Mouse (Mus musculus) megakaryocyte-erythroid progenitor cell, adult 5-6 weeks (primary cell): ENCODE results near the gene Pde4a. TPM values are rescaled to one million over a fixed set of nuclear protein-coding genes. Genes with fewer than 3 reads are reported as not detected.
A peak's percentile ranks its signal among the peaks of the same experiment; 100 is the strongest.

Source experiments
- ATAC-seq: replicated peaks from 2 replicates; pipeline ENCODE4 v1.8.0; 2016; ENCODE audit warnings: mild to moderate bottlenecking, inconsistent platforms; ENCODE audit not compliant: severe bottlenecking, poor library complexity, low FRiP score, low TSS enrichment
- total RNA-seq, 2 experiments: library from RNA; stranded (forward) in 1 of 2; stranded (reverse) in 1 of 2; fragments of 200-1000, 215-1000 nt in 1 of 2; fragments of >200 nt in 1 of 2; fragmentation: Nextera tagmentation in 1 of 2; gene quantifications; 2 replicates each; pipeline ENCODE4 v1.2.3; 2014 to 2017

The Pde4a gene
- 23.5 and 24.3 TPM in 2 replicates for total RNA-seq (2014; fragmentation: Nextera tagmentation)
- 2.2 and 3.8 TPM in 2 replicates for total RNA-seq (2017)

- peak; percentile 19 for ATAC-seq
Observed at GRCm38 (mm10) chr9:21165041-21165951, at the start of gene Pde4a. Gene Pde4a (plus strand): TSS chr9:21165714.

GRCm38 (mm10) chr9:21117073-21117472, 48.4 kb upstream of the Pde4a start:
- ATAC-seq, result no peak

- no peak for ATAC-seq
Observed at GRCm38 (mm10) chr9:21121483-21121882, 44.0 kb upstream of the Pde4a start.

GRCm38 (mm10) chr9:21124837-21125236, 40.7 kb upstream of the Pde4a start:
- no peak for ATAC-seq

- no peak for ATAC-seq
Observed at GRCm38 (mm10) chr9:21125502-21126258, 39.8 kb upstream of the Pde4a start.

GRCm38 (mm10) chr9:21126259-21126627, 39.3 kb upstream of the Pde4a start:
- ATAC-seq, result peak; percentile 82

GRCm38 (mm10) chr9:21131059-21131956, 34.2 kb upstream of the Pde4a start, which contains the start of gene Tyk2:
Gene Tyk2 (minus strand): TSS chr9:21131243.
- peak; percentile 87 for ATAC-seq

GRCm38 (mm10) chr9:21132102-21132775, 33.3 kb upstream of the Pde4a start:
- no peak for ATAC-seq

GRCm38 (mm10) chr9:21133064-21133707, 32.3 kb upstream of the Pde4a start:
- no peak for ATAC-seq

- no peak for ATAC-seq
Observed at GRCm38 (mm10) chr9:21134595-21135328, 30.8 kb upstream of the Pde4a start.

GRCm38 (mm10) chr9:21135329-21135890, 30.1 kb upstream of the Pde4a start:
- ATAC-seq, result no peak

- ATAC-seq, result no peak
Observed at GRCm38 (mm10) chr9:21135941-21136381, 29.6 kb upstream of the Pde4a start.

- no peak for ATAC-seq
Observed at GRCm38 (mm10) chr9:21136401-21136800, 29.1 kb upstream of the Pde4a start.

GRCm38 (mm10) chr9:21137229-21137628, 28.3 kb upstream of the Pde4a start:
- peak; percentile 45 for ATAC-seq

GRCm38 (mm10) chr9:21138386-21138785, 27.1 kb upstream of the Pde4a start:
- no peak for ATAC-seq

- no peak for ATAC-seq
Observed at GRCm38 (mm10) chr9:21141922-21142321, 23.6 kb upstream of the Pde4a start.

GRCm38 (mm10) chr9:21144361-21144760, 21.2 kb upstream of the Pde4a start:
- no peak for ATAC-seq
